Mouse (Mus musculus) spleen, embryonic (tissue): ENCODE measurements around the gene Olfr118.
"Not testable (repeated sequence)": the region's sequence is repeated elsewhere in the genome, so short reads cannot be mapped to it uniquely, and the experiment has no call there.

Source experiments
- CTCF ChIA-PET: fragments of 350-600 bp; sonication (Branson Sonifier 250); formaldehyde crosslinking; loops from one replicate; lab custom pipeline; 2022; lab: Charles Lee

Gene Olfr118

GRCm38 (mm10) chr17:37666688-37667087 is at the start of gene Olfr118:
Gene Olfr118 (plus strand): TSS chr17:37666988.
- CTCF ChIA-PET = no interaction called here

DNA sequence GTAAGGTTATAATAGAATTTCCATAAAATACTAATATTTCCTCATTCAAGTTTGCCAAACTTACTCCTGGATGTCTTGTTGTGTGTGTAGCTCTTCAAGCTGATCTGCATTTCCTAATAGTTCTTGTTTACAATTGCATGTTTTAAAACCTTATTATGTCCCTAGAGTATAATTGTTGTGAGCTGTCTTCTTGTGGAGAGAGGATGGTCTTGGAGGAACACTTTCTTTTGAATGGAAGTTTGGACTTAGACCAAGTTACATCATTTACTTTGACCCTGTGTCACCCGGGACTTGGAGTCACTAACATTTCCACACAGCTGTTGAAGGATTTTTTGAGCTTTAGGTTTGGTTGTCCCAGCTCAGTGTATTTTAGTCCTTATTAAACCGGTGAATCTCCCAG is 39.8 kb upstream of the Olfr118 start, which contains the start of the genes Olfr115 and Olfr116:
Gene Olfr115 (minus strand): TSS at position 101 of the 400 bp plus-strand sequence.
Gene Olfr116 (minus strand): TSS at position 191 of the 400 bp plus-strand sequence.
- CTCF ChIA-PET = no interaction called here

DNA sequence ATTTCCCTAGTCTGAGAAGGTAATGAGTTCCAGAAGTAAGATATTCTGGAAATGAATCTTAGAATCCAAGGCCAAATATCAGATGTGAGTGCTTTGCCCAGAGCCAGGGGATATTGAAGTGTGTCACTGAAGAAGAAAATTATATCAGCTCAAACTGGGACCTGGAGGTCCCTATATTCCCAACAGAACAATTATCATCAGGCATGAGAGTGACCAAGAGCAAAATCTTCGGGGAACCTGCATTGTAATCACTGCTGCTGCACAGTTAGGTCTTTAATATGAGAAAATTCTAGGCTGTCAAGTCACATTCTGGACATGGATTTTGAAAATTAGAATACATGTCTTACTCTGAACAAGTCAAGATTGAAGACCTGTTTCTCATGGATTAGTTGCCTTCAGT is 3.1 kb upstream of the Olfr118 start, which contains the start of gene Olfr117:
Gene Olfr117 (minus strand): TSS at position 101 of the 400 bp plus-strand sequence.
- CTCF ChIA-PET = no interaction called here

- CTCF ChIA-PET = not testable (repeated sequence)
Observed at GRCm38 (mm10) chr17:37696264-37696663, 29.5 kb downstream of the Olfr118 start, which contains the start of gene Olfr119. Gene Olfr119 (plus strand): TSS chr17:37696564.

GRCm38 (mm10) chr17:37721508-37721907 is 54.7 kb downstream of the Olfr118 start, which contains the start of gene Olfr120:
Gene Olfr120 (plus strand): TSS chr17:37721808.
- CTCF ChIA-PET = no interaction called here
